Mouse (Mus musculus) MEL (cell line): ENCODE data around the gene Adam30. TPM values are rescaled to one million over a fixed set of nuclear protein-coding genes. Genes with fewer than 3 reads are reported as not detected.

ENCODE experiments used
- DNase-seq: peaks from one replicate; pipeline ENCODE4 v3.0.0; 2011; ENCODE audit warnings: low read depth, low spot score
- H3K27ac ChIP-seq: 2 replicates; pipeline ENCODE4 v1.5.1; 2012; ENCODE audit warnings: low read depth, mild to moderate bottlenecking, control low read depth, low read length, moderate library complexity; ENCODE audit not compliant: control insufficient read depth
- H3K27me3 ChIP-seq, 2 experiments: fragments of 150-350 bp in 1 of 2; sonication (generic) in 1 of 2; 2 replicates each; pipeline ENCODE4 v1.6.1; 2012; ENCODE audit warnings: low read length in 2 of 2, mild to moderate bottlenecking in 2 of 2, improper control_type of control experiment in 1 of 2, moderate library complexity in 1 of 2; ENCODE audit not compliant: insufficient read depth in 2 of 2, control insufficient read depth in 1 of 2
- H3K36me3 ChIP-seq, 2 experiments: 2 replicates each; pipeline ENCODE4 v1.6.1; 2012 to 2014; ENCODE audit warnings: low read length in 2 of 2, improper control_type of control experiment in 1 of 2, inconsistent platforms in 1 of 2, mild to moderate bottlenecking in 1 of 2; ENCODE audit not compliant: insufficient read depth in 2 of 2, control insufficient read depth in 1 of 2
- H3K4me1 ChIP-seq, 2 experiments: fragments of 150-350 bp in 1 of 2; sonication (generic) in 1 of 2; 2 replicates each; pipeline ENCODE4 v1.6.1; 2012; ENCODE audit warnings: low read length in 2 of 2, improper control_type of control experiment in 1 of 2, mild to moderate bottlenecking in 1 of 2; ENCODE audit not compliant: insufficient read depth in 2 of 2, control insufficient read depth in 1 of 2
- H3K4me3 ChIP-seq, 2 experiments: fragments of 150-350 bp in 1 of 2; sonication (generic) in 1 of 2; 2 replicates each; pipeline ENCODE4 v1.5.1; 2012; ENCODE audit warnings: low read depth in 2 of 2, low read length in 2 of 2, mild to moderate bottlenecking in 2 of 2, moderate library complexity in 2 of 2, control low read depth in 1 of 2, improper control_type of control experiment in 1 of 2; ENCODE audit not compliant: control insufficient read depth in 1 of 2, insufficient read depth in 1 of 2
- H3K79me2 ChIP-seq: 2 replicates; pipeline ENCODE4 v1.6.1; 2012; ENCODE audit warnings: mild to moderate bottlenecking, low read length, moderate library complexity; ENCODE audit not compliant: control insufficient read depth, poor library complexity, insufficient read depth
- H3K9ac ChIP-seq: 2 replicates; pipeline ENCODE4 v1.6.1; 2012; ENCODE audit warnings: low read depth, mild to moderate bottlenecking, control low read depth, low read length, moderate library complexity; ENCODE audit not compliant: control insufficient read depth, poor library complexity, severe bottlenecking
- H3K9me3 ChIP-seq: fragments of 150-350 bp; sonication (generic); replicated peaks from 2 replicates; pipeline ENCODE4 v1.6.1; 2012; ENCODE audit warnings: mild to moderate bottlenecking, low read length, improper control_type of control experiment, moderate library complexity; ENCODE audit not compliant: insufficient read depth
- CHD1 ChIP-seq: IDR thresholded peaks from 2 replicates; pipeline ENCODE4 v1.6.1; 2012; ENCODE audit warnings: low read depth, mild to moderate bottlenecking, inconsistent platforms, low read length, improper control_type of control experiment
- CTCF ChIP-seq, 3 experiments: IDR thresholded peaks in 2 of 3; conservative IDR thresholded peaks in 1 of 3; 2 replicates each; pipeline ENCODE4 v1.5.1; 2011 to 2012; ENCODE audit warnings: low read length in 3 of 3, low read depth in 2 of 3, mild to moderate bottlenecking in 2 of 3, improper control_type of control experiment in 1 of 3, inconsistent platforms in 1 of 3, mixed read lengths in 1 of 3, moderate library complexity in 1 of 3; ENCODE audit not compliant: control insufficient read depth in 1 of 3, insufficient read depth in 1 of 3, poor library complexity in 1 of 3, severe bottlenecking in 1 of 3
- ELF1 ChIP-seq: IDR thresholded peaks from 2 replicates; pipeline ENCODE4 v1.6.1; 2014; ENCODE audit warnings: low read depth, mild to moderate bottlenecking, inconsistent platforms, low read length, improper control_type of control experiment, moderate library complexity
- GABPA ChIP-seq: IDR thresholded peaks from 2 replicates; pipeline ENCODE4 v1.6.1; 2012; ENCODE audit warnings: low read depth, mild to moderate bottlenecking, inconsistent platforms, low read length, improper control_type of control experiment, moderate library complexity
- GATA1 ChIP-seq: IDR thresholded peaks from 2 replicates; pipeline ENCODE4 v1.6.1; 2011; ENCODE audit warnings: low read depth, low read length, improper control_type of control experiment
- HCFC1 ChIP-seq: IDR thresholded peaks from 2 replicates; pipeline ENCODE4 v1.6.1; 2012; ENCODE audit warnings: low read depth, mild to moderate bottlenecking, inconsistent platforms, low read length, improper control_type of control experiment, moderate library complexity
- KAT2A ChIP-seq: conservative IDR thresholded peaks from 2 replicates; pipeline ENCODE4 v1.6.1; 2012; ENCODE audit warnings: low read depth, low read length, improper control_type of control experiment, inconsistent platforms
- MAFK ChIP-seq: IDR thresholded peaks from 2 replicates; pipeline ENCODE4 v1.6.1; 2011; ENCODE audit warnings: low read depth, mild to moderate bottlenecking, low read length, improper control_type of control experiment, borderline replicate concordance
- MAZ ChIP-seq: IDR thresholded peaks from 2 replicates; pipeline ENCODE4 v1.6.1; 2012; ENCODE audit warnings: low read depth, mild to moderate bottlenecking, inconsistent platforms, low read length, improper control_type of control experiment
- MXI1 ChIP-seq: IDR thresholded peaks from 2 replicates; pipeline ENCODE4 v1.6.1; 2011; ENCODE audit warnings: mild to moderate bottlenecking, low read depth, low read length, improper control_type of control experiment
- NELFE ChIP-seq: IDR thresholded peaks from 2 replicates; pipeline ENCODE4 v1.6.1; 2011; ENCODE audit warnings: low read depth, low read length, improper control_type of control experiment
- POLR2A ChIP-seq, 2 experiments: IDR thresholded peaks; 2 replicates each; pipeline ENCODE4 v1.6.1; 2011 to 2012; ENCODE audit warnings: low read length in 2 of 2, mild to moderate bottlenecking in 2 of 2, control low read depth in 1 of 2, improper control_type of control experiment in 1 of 2, low read depth in 1 of 2, moderate library complexity in 1 of 2; ENCODE audit not compliant: control insufficient read depth in 1 of 2, insufficient read depth in 1 of 2, poor library complexity in 1 of 2
- POLR2AphosphoS2 ChIP-seq: IDR thresholded peaks from 2 replicates; pipeline ENCODE4 v1.6.1; 2011; ENCODE audit warnings: low read length, improper control_type of control experiment
- POLR2AphosphoS5 ChIP-seq: IDR thresholded peaks from 2 replicates; pipeline ENCODE4 v1.6.1; 2012; ENCODE audit warnings: low read depth, borderline replicate concordance, mild to moderate bottlenecking, inconsistent platforms, low read length, moderate library complexity, mixed read lengths
- RAD21 ChIP-seq: IDR thresholded peaks from 2 replicates; pipeline ENCODE4 v1.6.1; 2011; ENCODE audit warnings: mild to moderate bottlenecking, low read depth, low read length, improper control_type of control experiment
- TAL1 ChIP-seq: IDR thresholded peaks from 2 replicates; pipeline ENCODE4 v1.6.1; 2012; ENCODE audit warnings: mild to moderate bottlenecking, inconsistent platforms, low read length, moderate library complexity, mixed read lengths
- TCF12 ChIP-seq: IDR thresholded peaks from 2 replicates; pipeline ENCODE4 v1.6.1; 2014; ENCODE audit warnings: low read depth, mild to moderate bottlenecking, inconsistent platforms, low read length, improper control_type of control experiment, moderate library complexity
- USF2 ChIP-seq, 2 experiments: IDR thresholded peaks; 2 replicates each; pipeline ENCODE4 v1.6.1; 2011 to 2012; ENCODE audit warnings: improper control_type of control experiment in 2 of 2, low read length in 2 of 2, borderline replicate concordance in 1 of 2, inconsistent platforms in 1 of 2, low read depth in 1 of 2, mild to moderate bottlenecking in 1 of 2; ENCODE audit not compliant: insufficient read depth in 1 of 2
- ZC3H11A ChIP-seq: IDR thresholded peaks from 2 replicates; pipeline ENCODE4 v1.6.1; 2012; ENCODE audit warnings: low read depth, mild to moderate bottlenecking, inconsistent platforms, low read length, improper control_type of control experiment
- ZKSCAN1 ChIP-seq: IDR thresholded peaks from 2 replicates; pipeline ENCODE4 v1.6.1; 2012; ENCODE audit warnings: low read depth, mild to moderate bottlenecking, inconsistent platforms, low read length, improper control_type of control experiment, moderate library complexity
- ZMIZ1 ChIP-seq: IDR thresholded peaks from 2 replicates; pipeline ENCODE4 v1.6.1; 2012; ENCODE audit warnings: low read depth, mild to moderate bottlenecking, inconsistent platforms, low read length, improper control_type of control experiment, moderate library complexity
- polyA plus RNA-seq, 2 experiments: library from polyadenylated mRNA; stranded (reverse) in 1 of 2; unstranded in 1 of 2; fragments of >175 nt in 1 of 2; fragments of >200 nt in 1 of 2; gene quantifications; 2 replicates each; pipeline versions ENCODE4 v1.2.1 to v1.2.4; 2012; ENCODE audit warnings: low replicate concordance in 2 of 2, low read depth in 1 of 2; ENCODE audit not compliant: insufficient read length in 2 of 2, insufficient read depth in 1 of 2, missing spikeins in 1 of 2
- total RNA-seq: library from RNA; depleted of rRNA; stranded (reverse); fragments of 300-350 nt; gene quantifications from 2 replicates; pipeline ENCODE4 v1.2.3, GENCODE M21; 2012

Gene Adam30
- total and polyA plus RNA-seq, 3 experiments: not detected

DNA sequence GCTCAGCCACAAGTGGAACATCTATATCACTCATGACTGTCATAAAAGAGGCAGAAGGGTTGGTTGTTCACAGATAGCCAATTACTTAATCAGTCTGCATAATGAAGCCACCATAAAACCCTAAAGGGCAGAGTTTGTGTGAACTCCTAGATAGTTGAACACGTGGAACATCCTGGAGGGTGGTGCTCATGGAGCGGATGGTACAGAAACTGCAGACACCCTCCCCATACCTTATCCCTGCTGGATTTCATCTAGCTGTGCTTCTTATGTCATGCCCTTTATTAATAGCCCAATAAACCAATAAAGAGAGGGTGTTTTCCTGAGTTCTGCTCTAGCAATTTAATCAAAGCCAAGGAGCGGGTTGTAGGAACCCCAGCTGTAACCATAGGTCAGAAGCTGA is 27.3 kb downstream of the Adam30 start:
- H3K4me1 ChIP-seq: no peaks in the 10 kb centered on the region
- H3K9ac ChIP-seq: no peak overlapping the region
- no peaks in the 10 kb centered on the region for H3K9me3 ChIP-seq
- no peak overlapping the region for H3K4me3 ChIP-seq
- H3K36me3 ChIP-seq: no peaks in the 10 kb centered on the region
- no peak overlapping the region for H3K27ac ChIP-seq
- DNase-seq: no peak
- H3K27me3 ChIP-seq: peaks cover 2 to 6% of the 10 kb centered on the region in 2 experiments; a peak in 3 of 4 replicates
- TF ChIP-seq USF2 (IDR thresholded peaks at IDR 0.05; ENCODE audit: borderline replicate concordance in 1 of 2, insufficient read depth in 1 of 2, low read depth in 1 of 2, low read length in 2 of 2): no peak
- no peak for TF ChIP-seq GABPA
- no peak for TF ChIP-seq MXI1
- no peak for TF ChIP-seq POLR2AphosphoS5
- no peak for TF ChIP-seq POLR2A (IDR thresholded peaks at IDR 0.05; ENCODE audit: control insufficient read depth in 1 of 2, insufficient read depth in 1 of 2, low read depth in 1 of 2, low read length in 2 of 2, poor library complexity in 1 of 2)
- no peak for TF ChIP-seq MAFK
- TF ChIP-seq CTCF (IDR thresholded peaks at IDR 0.05 in 2 of 3, conservative IDR thresholded peaks at IDR 0.05 in 1 of 3; ENCODE audit: control insufficient read depth in 1 of 3, insufficient read depth in 1 of 3, low read depth in 2 of 3, low read length in 3 of 3, poor library complexity in 1 of 3, severe bottlenecking in 1 of 3): no peak
- no peak for TF ChIP-seq ZKSCAN1
- TF ChIP-seq ZC3H11A: no peak
- TF ChIP-seq ZMIZ1: no peak
- no peak for TF ChIP-seq CHD1
- TF ChIP-seq NELFE: no peak
- TF ChIP-seq POLR2AphosphoS2: no peak
- TF ChIP-seq TCF12: no peak
- no peak for TF ChIP-seq RAD21
- TF ChIP-seq KAT2A: no peak
- no peak for TF ChIP-seq HCFC1
- no peak for TF ChIP-seq ELF1
- no peak for TF ChIP-seq TAL1
- TF ChIP-seq, all 39 proteins: peak for 0
- H3K79me2 ChIP-seq: no peaks in the 10 kb centered on the region

DNA sequence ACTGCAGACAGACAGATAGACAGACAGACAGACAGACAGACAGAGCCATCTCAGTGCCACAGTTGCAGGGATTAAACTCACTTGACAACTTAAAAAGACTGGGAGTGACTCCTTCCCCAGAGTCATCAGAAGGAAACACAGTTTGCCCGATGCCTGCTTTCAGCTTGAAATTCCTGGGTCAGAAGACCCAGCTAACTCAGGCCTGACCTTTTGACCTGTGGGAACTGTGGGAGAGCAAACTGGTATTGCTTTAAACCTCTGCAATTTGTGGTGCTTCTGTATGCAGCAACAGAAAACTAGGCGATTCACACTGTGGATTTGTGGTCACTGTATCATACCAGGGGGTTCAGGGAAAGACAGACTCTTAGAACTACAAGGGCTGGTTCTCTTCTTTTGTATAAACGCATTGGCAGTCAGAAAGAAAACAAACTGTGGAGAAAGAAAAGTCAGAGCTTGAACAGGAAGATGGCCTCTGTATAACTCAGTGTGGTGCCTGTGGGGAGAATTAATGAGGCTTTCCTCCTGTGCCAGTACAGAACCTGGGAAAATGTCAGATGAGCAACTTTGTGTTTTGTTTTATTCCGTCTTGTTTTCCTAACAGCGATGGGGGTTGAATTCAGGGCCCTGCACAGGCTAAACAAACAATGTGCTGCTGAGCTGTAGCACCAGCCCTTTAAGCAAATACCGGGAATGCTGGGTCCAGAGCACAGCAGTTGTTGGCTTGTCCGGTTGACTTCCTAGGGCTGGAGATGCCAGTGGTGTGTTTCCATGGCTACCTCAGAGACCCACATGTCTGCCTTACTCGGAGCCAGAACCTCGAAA is 37.5 kb downstream of the Adam30 start:
- no peaks in the 10 kb centered on the region for H3K4me1 ChIP-seq
- H3K79me2 ChIP-seq: no peaks in the 10 kb centered on the region
- TF ChIP-seq GATA1 (no peak), TCF12 (no peak), POLR2A (IDR thresholded peaks at IDR 0.05; ENCODE audit: control insufficient read depth in 1 of 2, insufficient read depth in 1 of 2, low read depth in 1 of 2, low read length in 2 of 2, poor library complexity in 1 of 2) (no peak), MAZ (no peak)
- peaks cover 9 to 24% of the 10 kb centered on the region in 2 experiments for H3K27me3 ChIP-seq
- H3K36me3 ChIP-seq: no peaks in the 10 kb centered on the region
- H3K27ac ChIP-seq: no peak overlapping the region
- no peak for DNase-seq
- no peak overlapping the region for H3K9ac ChIP-seq
- no peaks in the 10 kb centered on the region for H3K9me3 ChIP-seq
- no peak overlapping the region for H3K4me3 ChIP-seq
